Mouse (Mus musculus): ENCODE measurements around the gene Zfp385b.

GRCm38 (mm10) chr2:77493695-77494094, 325.7 kb downstream of the Zfp385b start:
- no peak for TF ChIP-seq POLR2A (IDR thresholded peaks at IDR 0.05; ENCODE audit: borderline replicate concordance, insufficient read depth, low read length)
- TF ChIP-seq CTCF (IDR thresholded peaks at IDR 0.05; ENCODE audit: borderline replicate concordance, insufficient read depth, low read depth, low read length) = no peak

All from cerebellum, adult 2 months (tissue).